Mouse (Mus musculus): ENCODE measurements around the gene Prph.

GRCm38 (mm10) chr15:99094631-99095270 lies 39.8 kb downstream of the Prph start:
- no peak for TF ChIP-seq CTCF (IDR thresholded peaks at IDR 0.05; ENCODE audit: borderline replicate concordance, insufficient read depth, low read depth, low read length)
- TF ChIP-seq POLR2A (IDR thresholded peaks at IDR 0.05; ENCODE audit: borderline replicate concordance, insufficient read depth, low read length), result no peak

Data from cerebellum, adult 2 months (tissue).